Mouse (Mus musculus) brain, embryonic 14.5 days (tissue): ENCODE data around the gene Lgi2.

Source experiments
- CTCF ChIP-seq: fragments of 200-500 bp; IDR thresholded peaks from 2 replicates; pipeline ENCODE4 v1.5.1; 2012; ENCODE audit warnings: inconsistent platforms, mild to moderate bottlenecking, moderate library complexity, borderline replicate concordance; ENCODE audit not compliant: insufficient read depth, insufficient read length; ENCODE audit errors: extremely low read depth
- POLR2A ChIP-seq: fragments of 200-500 bp; IDR thresholded peaks from 2 replicates; pipeline ENCODE4 v1.6.1; 2012; ENCODE audit warnings: mild to moderate bottlenecking, inconsistent platforms, borderline replicate concordance; ENCODE audit not compliant: poor library complexity, insufficient read depth, insufficient read length, severe bottlenecking; ENCODE audit errors: extremely low read depth

- no peak for TF ChIP-seq POLR2A
- TF ChIP-seq CTCF: no peak
Observed at GRCm38 (mm10) chr5:52511089-52511488, 55.2 kb downstream of the Lgi2 start.
